Mouse (Mus musculus) layer of hippocampus, postnatal 25 days (tissue): ENCODE measurements at regions not wholly inside any gene's neighbourhood (a gene's known extent, or its start where the extent isn't known, plus 50 kb on each side); places are given as distances from the start of the nearest gene placed in this dataset.

Experiments
- DNase-seq, 2 experiments: peaks; one replicate each; pipeline ENCODE4 v3.0.0; 2022; ENCODE audit warnings: mixed read lengths in 2 of 2, low spot score in 1 of 2; ENCODE audit errors: extremely low spot score in 1 of 2

DNA sequence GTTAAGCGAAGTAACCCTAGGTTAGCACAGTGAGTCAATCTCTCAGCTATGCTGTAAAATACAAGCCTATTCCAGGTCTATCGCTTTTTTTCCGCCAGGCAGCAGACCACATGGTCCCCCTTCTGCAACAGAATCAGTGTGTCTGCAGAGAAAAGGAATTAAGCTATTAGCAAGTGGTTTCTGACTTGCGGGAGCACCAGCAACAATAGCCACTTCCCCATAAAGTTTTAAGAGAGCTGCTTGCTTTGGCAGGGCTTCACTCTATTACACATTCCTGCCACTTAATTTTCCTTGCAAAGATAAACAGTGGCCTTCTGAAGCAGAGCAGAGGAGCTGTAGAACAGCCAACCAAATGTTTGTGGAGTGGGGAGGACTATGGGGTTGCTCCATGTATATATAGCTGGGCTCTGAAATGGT is 59.8 kb upstream of the Osmr start:
- no peak for DNase-seq

DNA sequence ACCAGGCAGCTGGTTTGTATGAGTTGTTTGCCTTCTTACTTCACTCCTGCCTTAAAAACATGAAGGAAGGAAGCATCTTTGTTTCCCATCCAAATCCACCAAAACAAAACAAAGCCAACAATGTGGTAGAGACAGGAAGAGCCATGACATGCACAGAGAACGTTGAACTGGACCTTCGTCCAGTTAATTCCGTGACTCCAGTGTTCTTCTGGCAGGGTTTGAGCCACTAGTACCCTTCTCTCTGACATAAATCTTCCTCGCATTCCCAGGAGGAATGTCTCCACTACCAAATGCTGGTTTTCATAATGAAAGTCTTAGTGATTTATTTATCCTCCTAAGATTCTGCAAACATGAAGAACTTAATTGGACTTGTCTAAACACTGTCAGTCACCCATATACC is 66.7 kb upstream of the Osmr start:
- DNase-seq = no peak

DNA sequence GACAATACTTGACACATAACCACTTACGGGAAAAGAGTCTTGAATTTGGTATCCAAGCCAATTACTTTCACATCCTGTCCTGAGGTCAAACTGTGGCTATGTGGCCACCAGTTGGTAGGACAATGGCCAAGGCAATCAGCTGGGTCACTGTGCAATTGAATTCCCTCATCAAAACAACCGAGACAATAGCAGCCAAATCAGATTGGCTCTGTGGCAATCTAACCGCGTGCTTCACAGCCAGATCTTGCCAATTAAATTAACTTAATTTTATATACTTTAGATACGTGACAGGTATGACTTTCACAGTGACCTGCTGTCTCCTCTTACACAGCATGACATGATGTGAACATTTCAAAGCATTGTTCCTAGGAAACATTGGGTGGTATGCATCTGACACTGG is 74.5 kb upstream of the Osmr start:
- DNase-seq = no peak

DNA sequence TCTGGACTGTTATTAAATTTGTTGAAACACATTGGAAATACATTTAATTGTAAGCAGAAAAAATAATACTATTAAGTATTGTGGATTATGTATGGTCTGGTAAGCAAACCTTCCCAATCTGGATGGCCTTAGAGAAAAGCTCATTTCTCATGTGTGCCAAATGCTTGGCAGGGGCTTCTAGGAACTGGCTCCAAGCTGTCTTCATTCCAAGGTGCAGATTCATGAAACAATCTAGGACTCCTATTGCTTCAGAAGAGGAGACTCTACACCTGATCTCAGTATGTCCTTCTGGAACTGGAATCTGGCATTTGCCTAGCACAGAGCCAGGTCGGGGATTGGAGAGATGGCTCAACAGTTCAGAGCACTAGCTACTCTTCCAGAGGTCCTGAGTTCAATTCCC is 74.9 kb upstream of the Osmr start:
- no peak for DNase-seq

DNA sequence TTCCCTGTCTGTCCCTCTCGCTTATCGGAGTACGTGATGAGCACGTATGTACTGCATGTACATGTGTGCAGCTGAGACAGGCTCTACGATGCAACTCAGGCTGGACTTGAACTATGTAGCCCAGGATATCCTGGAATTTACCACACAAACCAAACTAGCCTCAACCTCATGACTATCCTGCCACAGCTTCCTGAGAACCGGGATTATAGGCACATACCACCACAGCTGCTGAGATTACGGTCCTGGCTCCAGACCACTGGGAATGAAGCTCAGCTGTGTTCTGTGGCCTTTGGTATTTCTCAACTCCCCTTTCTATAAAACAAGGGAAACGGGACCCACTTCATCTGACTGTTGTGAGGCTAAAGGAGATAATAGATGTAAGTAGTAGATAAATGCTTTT is 75.7 kb upstream of the Osmr start:
- no peak for DNase-seq

DNA sequence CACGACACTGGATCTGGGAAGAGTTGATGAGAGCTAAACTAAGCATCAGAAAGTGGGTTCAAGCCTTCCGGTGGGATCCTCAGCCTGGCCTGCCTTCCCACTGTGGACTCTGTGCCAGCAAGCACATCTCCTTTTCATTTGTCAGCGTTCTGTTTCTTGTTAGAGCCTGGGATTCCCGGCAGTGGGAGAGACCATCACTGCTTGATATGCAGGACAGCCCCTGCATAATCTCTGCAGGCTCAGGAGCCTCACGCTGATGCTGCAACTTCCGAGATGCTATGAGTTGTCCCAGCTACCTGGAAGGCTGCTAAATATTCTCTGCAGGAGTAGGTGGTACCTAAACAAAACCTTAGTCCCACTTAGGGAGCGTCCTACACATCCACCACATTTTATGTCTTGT is 78.8 kb upstream of the Osmr start:
- no peak for DNase-seq

DNA sequence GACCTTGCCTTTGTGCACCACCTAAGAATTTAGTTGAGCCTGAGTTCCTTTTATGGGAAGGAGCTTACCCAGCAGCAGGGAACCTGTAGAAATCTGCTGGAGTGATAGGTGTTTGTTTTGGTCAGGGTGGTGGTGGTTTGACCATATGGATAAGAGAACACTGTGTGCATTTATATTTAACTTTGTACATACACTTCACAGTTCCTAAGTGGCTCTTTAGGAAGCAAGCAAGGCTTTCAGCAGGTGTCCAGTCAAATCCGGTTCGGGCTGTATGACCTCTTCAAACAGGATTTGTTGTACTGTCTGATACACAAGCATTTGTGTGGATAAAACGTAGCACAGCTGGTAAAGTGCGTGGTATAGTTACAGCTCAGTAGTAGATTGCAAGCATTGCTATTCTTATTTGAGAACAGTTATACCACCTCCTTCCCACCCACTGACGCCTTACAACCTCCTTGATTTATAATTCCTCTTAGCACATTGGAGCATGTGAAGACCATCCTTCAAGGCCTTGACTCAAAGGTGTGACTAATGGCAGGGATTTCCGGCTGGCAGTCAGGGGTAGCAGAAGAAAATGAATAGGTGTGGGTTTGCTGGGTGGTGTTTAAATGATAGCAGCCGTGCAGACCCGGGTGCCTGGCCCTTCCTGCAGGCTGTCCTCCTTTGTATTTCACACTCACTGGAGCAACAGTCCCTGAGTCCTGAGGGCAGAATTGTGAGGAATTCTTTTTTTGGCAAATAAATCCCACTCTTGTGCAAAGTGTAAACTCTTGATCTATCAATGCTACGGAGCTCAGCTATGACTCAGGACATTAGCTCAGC is 79.4 kb upstream of the Osmr start:
- no peak for DNase-seq

DNA sequence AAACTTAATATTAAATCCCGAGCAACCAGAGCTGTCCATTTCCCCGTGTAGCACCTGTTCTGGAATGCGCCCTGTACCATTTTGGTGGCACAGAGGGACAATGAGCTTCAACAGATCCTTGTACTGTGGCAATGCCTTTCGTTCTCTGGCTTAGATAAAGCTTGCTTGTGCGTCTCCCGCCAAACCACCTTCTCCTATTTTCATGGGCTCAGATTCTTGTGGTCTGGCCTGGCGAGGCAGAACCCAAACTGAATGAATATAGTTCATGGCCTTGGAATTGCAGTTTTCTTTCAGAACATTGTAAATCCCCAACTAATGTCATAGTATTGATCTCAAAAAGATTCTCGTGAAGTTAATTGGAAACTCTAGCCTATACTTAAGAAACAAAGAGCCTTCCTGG is 85.1 kb upstream of the Osmr start:
- no peak for DNase-seq

DNA sequence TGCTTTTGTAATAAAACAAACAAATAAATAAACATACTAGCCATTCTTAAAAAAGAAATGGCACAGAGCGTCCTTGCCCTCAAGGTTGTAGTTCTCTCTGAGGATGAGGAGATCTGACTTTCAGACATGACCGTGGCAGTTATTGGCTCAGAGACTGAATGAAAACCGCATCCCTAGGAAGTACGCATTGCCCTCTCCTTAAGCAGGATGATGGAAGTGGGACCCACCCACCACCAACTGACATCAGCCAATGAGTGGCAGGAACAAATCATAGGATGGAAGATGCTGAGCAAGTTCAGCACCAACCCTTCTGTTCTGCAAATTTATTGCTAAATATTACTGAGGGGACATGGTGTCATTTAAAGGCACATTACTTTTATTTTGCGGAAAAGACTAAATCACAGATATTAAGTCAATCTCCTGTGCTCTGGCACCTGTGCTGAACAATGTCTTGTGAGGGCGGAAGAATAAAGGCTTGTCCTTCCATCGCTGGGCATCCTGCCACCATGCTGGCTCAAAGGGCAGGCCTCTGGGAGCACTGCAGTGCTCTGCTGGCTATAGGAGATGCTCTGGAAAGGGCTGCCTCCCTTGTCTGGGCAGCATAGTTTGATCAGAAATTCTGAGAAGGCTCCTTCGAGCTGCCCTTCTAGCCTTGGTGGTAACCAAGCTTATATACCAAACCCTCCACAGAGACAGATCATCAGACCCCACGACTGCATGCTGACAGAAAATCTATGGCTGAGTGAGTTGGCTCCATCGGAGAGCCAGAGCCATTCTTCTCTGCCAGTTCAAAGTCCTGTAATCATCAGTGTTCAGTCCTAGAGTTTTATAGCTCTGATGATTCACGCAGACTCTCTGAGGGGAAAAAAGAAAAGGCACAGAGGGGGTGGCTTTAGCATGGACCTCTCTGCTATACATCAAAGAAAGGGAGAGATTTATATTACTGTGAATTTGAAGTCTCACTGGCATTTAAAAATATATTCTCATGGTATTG is 86.3 kb upstream of the Osmr start:
- DNase-seq = no peak

DNA sequence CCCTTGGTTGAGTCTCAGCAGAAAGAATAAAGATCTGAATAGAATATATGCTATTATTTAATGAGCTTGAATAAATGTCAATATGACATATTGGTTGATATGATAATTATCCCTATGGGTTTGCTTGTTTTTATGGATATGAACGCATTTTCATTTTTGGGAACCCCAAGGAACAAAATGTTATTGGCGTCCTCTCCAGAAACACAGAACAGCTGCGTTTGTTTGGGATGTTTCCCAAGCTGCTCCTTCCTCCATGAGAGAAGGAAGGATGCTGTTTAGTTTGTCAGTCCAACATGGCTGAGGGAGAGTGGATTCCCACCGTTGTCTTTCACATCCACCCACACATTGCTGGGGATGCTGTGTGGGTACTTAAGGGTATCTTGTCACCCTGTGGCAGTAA is 89.9 kb upstream of the Osmr start:
- no peak for DNase-seq

DNA sequence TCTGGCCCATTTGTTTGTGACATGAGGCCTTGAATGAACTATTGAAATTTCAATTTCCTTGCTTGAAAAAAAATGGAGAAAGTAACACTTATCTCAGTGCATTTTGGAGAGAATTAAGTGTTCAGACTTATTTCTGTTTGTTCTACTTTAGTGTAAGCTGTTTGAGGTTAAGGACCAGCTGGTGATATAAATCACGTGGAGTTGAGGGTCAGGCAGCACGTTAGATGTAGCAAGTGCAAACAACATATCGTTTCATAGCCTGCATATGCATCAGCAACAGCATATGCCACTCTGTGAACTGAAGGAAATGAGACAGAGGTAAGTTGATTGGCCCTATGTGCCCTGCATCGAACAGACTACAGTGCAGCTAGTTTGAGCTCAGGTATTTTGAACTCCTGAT is 90.7 kb upstream of the Osmr start:
- DNase-seq = no peak

DNA sequence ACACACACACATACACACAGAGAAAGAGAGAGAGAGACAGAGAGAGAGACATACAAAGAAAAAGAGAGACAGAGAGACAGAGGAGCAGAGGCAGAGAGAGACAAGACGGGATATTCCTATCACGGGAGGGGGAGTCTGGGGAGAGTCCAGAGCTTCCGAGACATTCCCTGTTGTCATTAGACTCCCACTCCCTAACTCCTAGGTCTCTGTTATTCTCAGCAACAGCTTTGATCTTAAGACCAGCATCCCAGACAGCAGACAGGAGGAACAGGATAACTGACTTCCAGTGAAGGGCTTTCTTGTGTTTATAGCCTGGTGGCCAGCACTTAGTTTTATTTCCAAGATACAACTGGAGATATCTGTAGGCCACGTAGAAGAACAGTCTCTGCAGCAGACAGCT is 99.6 kb upstream of the Osmr start:
- DNase-seq = no peak

DNA sequence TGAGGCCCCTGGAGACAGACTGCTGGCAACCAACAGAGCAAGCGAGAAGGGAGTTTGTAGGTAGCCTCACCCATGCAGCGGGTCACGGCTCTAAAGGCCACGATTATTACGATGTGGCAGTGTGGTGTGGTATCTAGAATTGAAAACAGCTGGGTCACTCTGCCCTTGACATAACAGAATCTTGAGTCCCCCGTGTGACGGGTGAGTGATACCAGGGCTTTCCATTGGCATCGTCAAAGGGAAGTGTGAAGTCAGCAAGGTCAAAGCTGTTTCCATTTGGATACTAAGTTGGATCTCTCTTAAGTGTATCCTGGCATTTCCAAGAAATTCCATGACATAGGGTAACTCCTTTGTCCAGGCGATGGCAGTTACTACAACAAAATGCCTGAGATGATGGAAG is 106.7 kb upstream of the Osmr start:
- DNase-seq = no peak

DNA sequence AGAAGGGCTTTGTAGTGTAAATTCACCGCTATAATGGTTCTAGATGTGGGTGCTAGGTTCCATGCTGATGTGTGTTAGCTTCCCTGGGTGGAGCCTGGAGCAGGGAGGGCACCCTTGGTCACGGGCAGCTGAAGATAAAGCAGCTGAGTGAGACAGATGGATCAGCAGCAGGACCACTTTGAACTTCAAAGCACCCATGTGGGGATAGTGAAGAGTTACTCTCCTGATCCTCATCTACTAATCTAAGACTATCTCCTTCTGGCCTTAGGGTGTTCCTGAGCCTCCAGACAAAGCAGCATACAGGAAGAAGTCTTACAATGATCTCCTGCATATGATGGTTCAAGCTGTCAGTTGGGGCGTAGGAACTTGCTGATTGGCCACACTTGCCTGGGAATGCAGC is 107.1 kb upstream of the Lifr start:
- DNase-seq = no peak

DNA sequence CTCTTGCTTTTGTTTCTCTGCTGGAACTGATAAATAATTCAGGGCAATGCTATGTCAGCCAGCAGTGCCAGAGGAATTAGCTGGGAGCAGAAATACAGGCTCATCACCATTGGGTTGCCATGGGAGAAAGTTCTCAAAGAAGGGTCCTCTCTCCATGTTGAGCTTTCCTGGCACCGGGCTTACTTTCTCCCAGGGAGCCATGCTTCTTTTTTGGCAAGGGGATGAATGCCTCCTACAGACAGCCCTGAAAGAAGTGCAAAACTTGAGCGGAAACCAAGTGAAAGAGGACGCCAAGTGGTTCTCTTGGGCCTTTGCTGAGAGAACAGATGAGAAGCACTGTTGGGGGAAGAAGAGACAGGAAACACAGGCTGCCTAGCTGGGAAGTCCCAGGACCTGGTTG is 102.2 kb upstream of the Lifr start:
- peak; percentile 15 to 29 for DNase-seq

DNA sequence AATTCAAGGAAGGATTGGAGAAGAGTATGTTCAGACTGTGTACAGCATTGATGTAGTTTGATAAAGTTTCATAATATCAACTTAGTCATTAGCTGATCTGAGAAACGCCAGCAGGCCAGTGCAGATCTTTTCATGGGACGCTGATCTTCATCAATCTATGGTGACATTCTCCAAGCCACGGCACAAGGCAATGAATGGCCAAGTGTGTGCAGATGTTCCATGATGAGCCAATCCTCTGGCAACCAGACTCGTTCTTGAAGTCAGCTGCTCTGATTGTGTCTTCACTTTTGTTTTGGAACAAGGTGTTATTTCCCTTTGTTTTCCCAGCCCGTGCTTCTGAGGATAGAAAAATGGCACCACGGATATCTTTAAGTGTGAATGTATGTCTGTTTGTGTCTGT is 101.3 kb upstream of the Lifr start:
- DNase-seq = no peak

DNA sequence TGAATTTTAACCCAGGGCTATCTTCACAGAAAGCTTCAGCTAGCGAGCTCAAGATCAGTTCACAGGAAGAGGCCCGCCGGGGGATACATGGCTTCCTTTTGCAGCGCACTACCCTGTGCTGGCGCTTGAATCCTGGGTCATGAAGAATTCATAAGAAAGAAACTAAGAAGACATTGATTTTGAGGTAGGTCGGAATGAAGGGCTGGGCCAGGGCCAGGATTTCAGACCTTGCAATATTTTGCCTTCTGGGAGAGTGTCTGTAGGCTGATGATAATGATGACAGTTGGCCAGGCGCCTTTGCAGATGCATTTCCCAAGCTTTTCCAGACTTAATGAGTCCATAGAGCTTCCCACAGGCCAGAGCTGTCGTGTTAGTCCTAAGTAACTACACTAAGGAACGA is 97.2 kb upstream of the Lifr start:
- DNase-seq = no peak

DNA sequence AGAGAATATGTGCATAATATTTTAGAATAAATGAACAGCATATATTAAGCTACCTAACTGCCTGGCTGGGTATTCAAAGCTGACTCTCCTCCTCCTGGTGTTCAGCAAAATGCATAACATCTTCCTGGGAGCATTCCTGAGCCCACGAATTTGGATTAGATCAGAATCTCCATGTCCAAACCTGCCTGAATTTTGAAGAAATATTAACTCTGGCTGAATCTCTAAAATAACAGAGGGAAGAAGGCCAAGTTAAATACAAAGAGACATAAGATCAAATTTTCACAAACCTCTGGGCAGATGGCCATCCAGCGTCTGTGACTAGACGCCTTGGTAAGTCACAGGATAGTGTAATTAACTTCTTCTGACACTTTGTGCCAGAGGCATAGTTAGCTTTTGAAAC is 95.2 kb upstream of the Lifr start:
- no peak for DNase-seq

DNA sequence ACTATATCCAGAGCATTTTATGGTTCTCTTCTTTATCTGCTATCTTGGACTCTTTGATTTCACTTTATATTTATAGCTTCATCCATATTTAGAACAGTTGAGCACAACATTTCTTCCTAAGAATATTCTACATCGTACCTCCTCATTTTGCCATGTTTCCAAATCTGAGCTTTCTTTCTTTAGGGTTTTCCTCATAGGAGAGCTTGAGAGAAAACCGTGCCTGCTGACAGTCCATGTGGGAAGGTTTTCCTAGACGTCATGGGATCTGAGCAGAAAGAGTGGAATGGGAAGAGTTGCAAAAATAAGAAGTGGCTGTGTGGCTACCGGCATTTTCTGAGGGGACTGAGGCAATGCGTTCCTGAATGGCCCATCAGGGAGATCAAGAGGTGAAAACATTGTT is 92.5 kb upstream of the Lifr start:
- no peak for DNase-seq

DNA sequence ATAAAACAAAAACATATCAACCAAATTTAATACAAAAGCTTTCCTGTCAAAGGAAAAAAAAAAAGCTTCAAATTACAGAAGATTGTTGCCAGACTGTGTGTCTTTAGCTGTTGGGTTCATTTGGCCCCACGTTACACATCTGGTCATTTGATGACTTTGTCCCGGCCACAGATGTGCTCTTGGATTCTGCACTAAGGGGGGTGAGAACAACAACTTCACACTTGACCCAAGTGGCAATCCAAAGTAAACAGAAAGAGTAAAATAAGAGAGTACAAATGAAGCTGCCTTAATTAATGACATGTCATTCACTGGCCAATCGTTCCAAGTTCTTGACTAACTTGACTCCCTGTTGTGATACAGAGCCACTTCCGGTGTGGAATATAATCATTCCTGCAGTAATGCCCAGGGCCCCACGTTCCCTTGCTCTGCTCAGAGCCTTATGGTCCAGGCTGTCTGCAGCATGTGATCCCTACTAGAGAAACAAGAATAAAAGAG is 91.8 kb upstream of the Lifr start:
- no peak for DNase-seq

DNA sequence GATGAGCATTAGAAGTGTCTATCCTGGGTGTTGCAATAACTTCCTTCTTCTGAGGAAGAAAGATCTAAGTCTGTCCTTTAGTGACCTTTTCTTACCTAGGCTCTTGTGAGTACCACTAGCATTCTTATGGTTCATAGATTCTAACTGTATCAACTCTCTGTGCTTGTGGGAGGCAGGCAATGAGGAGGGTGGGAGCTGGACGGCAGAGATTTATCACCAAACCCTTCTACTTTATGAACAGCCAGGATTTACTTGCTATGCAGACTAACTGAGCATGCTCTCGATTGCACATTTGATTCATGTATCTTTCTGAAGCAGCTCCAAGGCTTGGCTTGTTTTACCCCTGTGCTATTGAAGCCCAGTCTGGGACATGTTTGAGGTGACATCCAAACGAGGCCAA is 90.7 kb upstream of the Lifr start:
- DNase-seq = no peak

DNA sequence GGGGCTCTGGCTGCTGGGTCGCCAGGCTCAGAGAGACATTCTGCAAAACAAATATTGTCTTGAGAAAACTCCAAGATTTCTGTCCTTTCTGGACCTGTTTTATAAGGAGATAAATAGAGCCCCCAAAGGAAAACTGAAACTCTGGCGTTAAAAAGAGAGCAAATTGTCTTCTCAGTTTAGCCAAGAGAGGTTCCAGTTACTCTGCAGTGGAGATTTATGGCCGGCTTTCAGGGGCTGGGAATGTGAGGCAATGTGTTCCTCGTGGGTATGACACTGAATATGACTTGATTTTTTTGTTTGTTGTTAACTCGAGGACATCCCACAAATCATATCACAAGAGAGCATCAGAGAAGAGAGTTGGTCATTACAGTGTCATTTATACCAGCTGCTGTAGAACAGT is 88.2 kb upstream of the Lifr start:
- DNase-seq = no peak
